Mouse (Mus musculus) megakaryocyte, embryonic 14.5 days (primary cell): ENCODE results near the gene Eml5.

ENCODE experiments used
- FLI1 ChIP-seq: IDR thresholded peaks from 2 replicates; pipeline ENCODE4 v1.6.1; 2012; ENCODE audit warnings: low read length, inconsistent platforms, mixed read lengths
- GATA1 ChIP-seq: IDR thresholded peaks from 3 replicates; pipeline ENCODE4 v1.6.1; 2012; ENCODE audit warnings: mixed read lengths, low read length, inconsistent platforms, borderline replicate concordance

- TF ChIP-seq GATA1 = no peak
- no peak for TF ChIP-seq FLI1
These were observed 41.0 kb downstream of the Eml5 start for GRCm38 (mm10) chr12:98860316-98860715.
